Mouse (Mus musculus) small intestine, adult 2 months (tissue): Measurements from ENCODE around the gene Atp2b2. TPM values are rescaled to one million over a fixed set of nuclear protein-coding genes. Genes with fewer than 3 reads are reported as not detected.

Source experiments
- H3K27ac ChIP-seq: fragments of 200-500 bp; 2 replicates; pipeline ENCODE4 v1.5.1; 2012; ENCODE audit warnings: low read depth, low read length, control low read depth, inconsistent platforms; ENCODE audit not compliant: insufficient read depth
- H3K27me3 ChIP-seq: fragments of 200-500 bp; 2 replicates; pipeline ENCODE4 v1.6.1; 2012; ENCODE audit warnings: mild to moderate bottlenecking, moderate library complexity, low read length, inconsistent platforms; ENCODE audit not compliant: control insufficient read depth, insufficient read depth
- H3K36me3 ChIP-seq: fragments of 200-500 bp; 2 replicates; pipeline ENCODE4 v1.6.1; 2012; ENCODE audit warnings: mild to moderate bottlenecking, low read length, control low read depth, inconsistent platforms; ENCODE audit not compliant: control insufficient read depth, insufficient read depth
- H3K4me1 ChIP-seq: fragments of 200-500 bp; 2 replicates; pipeline ENCODE4 v1.6.1; 2012; ENCODE audit warnings: low read length, inconsistent platforms, mixed read lengths; ENCODE audit not compliant: control insufficient read depth, insufficient read depth, insufficient read length
- H3K4me3 ChIP-seq: fragments of 200-500 bp; 2 replicates; pipeline ENCODE4 v1.5.1; 2012; ENCODE audit warnings: low read depth, mild to moderate bottlenecking, control low read depth, inconsistent platforms, low read length, moderate library complexity
- CTCF ChIP-seq: fragments of 200-500 bp; IDR thresholded peaks from 2 replicates; pipeline ENCODE4 v1.5.1; 2012; ENCODE audit warnings: low read depth, mild to moderate bottlenecking, control low read depth, inconsistent platforms, low read length, moderate library complexity, mixed read lengths; ENCODE audit not compliant: insufficient replicate concordance, insufficient read length; ENCODE audit errors: extremely low read depth
- POLR2A ChIP-seq: fragments of 200-500 bp; IDR thresholded peaks from 2 replicates; pipeline ENCODE4 v1.6.1; 2012; ENCODE audit warnings: low read depth, mild to moderate bottlenecking, control low read depth, inconsistent platforms, low read length, moderate library complexity
- WGBS: fragments of 180-500 bp; shearing (Covaris S2); methylation state at CpG from one replicate; pipeline ENCODE4 v1.1.7; 2018; 5-methylcytosine and 5-hydroxymethylcytosine counted together
- polyA plus RNA-seq: library from polyadenylated mRNA; depleted of rRNA; stranded (reverse); fragments of >200 nt; gene quantifications from 2 replicates; pipeline ENCODE4 v1.2.3, GENCODE M21; 2012

Atp2b2 gene
- polyA plus RNA-seq, 1 experiment: 0.42 TPM

- Histone ChIP-seq H3K4me1 (no peaks in the 10 kb centered on the region), H3K36me3 (no peaks in the 10 kb centered on the region), H3K27ac (no peak overlapping the region), H3K27me3 (no peaks in the 10 kb centered on the region), H3K4me3 (no peak overlapping the region)
- TF ChIP-seq CTCF (no peak), POLR2A (no peak)
- 67% methylated on average over 3 of the region's 3 CpGs for WGBS
Measured at GRCm38 (mm10) chr6:113799915-113800314, 242.5 kb downstream of the Atp2b2 start.

- Histone ChIP-seq H3K4me3 (no peak overlapping the region), H3K4me1 (no peaks in the 10 kb centered on the region), H3K27ac (no peak overlapping the region), H3K36me3 (no peaks in the 10 kb centered on the region), H3K27me3 (no peaks in the 10 kb centered on the region)
- TF ChIP-seq POLR2A: no peak
- no peak for TF ChIP-seq CTCF
- 70% methylated on average over 9 of the region's 9 CpGs for WGBS
Measured at GRCm38 (mm10) chr6:113799349-113799748, 243.1 kb downstream of the Atp2b2 start.

DNA sequence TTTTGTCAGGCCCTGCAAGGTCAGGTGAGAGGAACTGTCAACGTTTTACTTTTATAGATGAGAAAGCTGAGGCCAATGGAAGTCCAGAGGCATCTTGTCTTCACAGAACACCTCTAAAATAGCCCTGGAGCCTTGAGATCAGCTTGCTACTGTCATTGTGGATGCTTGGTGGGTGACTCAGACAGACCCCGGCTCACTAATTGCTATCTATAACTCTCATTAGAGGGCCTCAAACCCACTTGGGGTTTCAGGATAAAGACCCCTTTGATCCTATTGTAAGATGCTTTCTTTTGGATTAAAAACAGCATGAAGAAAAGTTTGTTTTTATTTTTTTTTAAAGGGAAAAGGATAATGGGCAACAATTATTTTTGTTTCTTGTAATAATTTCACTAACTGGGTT, 243.5 kb downstream of the Atp2b2 start:
- 41% methylated on average over 2 of the region's 2 CpGs for WGBS
- no peaks in the 10 kb centered on the region for H3K4me1 ChIP-seq
- no peak for TF ChIP-seq POLR2A
- TF ChIP-seq CTCF: no peak

DNA sequence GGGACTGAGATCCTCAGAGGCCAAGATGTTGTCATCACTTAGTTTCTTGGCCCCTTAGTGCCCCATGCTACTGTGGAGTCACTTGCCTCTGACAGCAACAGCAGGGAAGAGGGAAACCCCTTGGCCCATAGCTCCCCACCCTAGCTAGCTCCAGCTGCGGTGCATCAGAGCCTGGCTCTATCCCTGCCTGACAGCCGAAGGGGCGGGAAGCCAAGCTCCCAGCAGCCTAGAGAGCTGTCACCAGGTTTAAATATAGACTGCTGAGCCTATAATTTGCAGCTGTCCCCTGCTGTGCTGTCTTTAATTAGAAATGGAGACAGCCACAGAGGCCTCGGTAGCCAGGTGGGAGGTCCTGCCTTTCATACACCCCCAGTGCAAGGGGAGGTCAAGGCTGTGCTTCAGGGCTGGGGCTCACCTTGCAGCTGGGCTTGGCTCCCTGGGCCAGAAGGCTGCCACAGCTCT, 247.1 kb downstream of the Atp2b2 start:
- H3K4me1 ChIP-seq: no peaks in the 10 kb centered on the region
- TF ChIP-seq CTCF: no peak
- TF ChIP-seq POLR2A: no peak
- WGBS: 28% methylated on average over 4 of the region's 4 CpGs
- no peaks in the 10 kb centered on the region for H3K36me3 ChIP-seq
- H3K27me3 ChIP-seq: no peaks in the 10 kb centered on the region
- no peak overlapping the region for H3K27ac ChIP-seq
- H3K4me3 ChIP-seq: no peak overlapping the region

More for the DNA sequence above, 243.5 kb downstream of the Atp2b2 start:
- Histone ChIP-seq H3K36me3 (no peaks in the 10 kb centered on the region), H3K27ac (no peak overlapping the region), H3K4me3 (no peak overlapping the region), H3K27me3 (no peaks in the 10 kb centered on the region)

- Histone ChIP-seq H3K27me3 (no peaks in the 10 kb centered on the region), H3K4me3 (no peak overlapping the region), H3K4me1 (no peaks in the 10 kb centered on the region), H3K36me3 (no peaks in the 10 kb centered on the region), H3K27ac (no peak overlapping the region)
- TF ChIP-seq POLR2A (no peak), CTCF (no peak)
- WGBS: 79% methylated on average over 5 of the region's 5 CpGs
Measured at GRCm38 (mm10) chr6:113792368-113792767, 250.0 kb downstream of the Atp2b2 start.

DNA sequence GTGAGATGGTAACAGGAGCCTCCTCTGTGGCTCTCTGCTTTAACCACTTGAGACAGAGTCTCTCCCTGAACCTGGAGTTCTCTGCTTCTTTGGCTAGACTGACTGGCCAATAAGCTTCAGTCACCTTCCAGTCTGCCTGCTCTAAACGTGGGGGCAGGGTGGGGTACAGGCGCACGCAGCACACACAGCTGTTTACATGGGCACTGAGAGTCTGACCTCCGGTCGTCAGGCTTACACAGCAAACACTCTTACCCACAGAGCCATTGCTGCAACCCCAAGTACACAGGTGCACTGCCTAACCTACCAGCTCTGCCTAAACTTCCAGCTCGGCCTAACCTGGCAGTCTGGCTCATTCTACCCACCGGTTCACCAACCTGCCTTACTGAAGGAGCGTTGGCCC, 251.4 kb downstream of the Atp2b2 start:
- Histone ChIP-seq H3K36me3 (no peaks in the 10 kb centered on the region), H3K27me3 (no peaks in the 10 kb centered on the region), H3K4me3 (no peak overlapping the region), H3K4me1 (no peaks in the 10 kb centered on the region), H3K27ac (no peak overlapping the region)
- WGBS: 49% methylated on average over 8 of the region's 8 CpGs
- no peak for TF ChIP-seq POLR2A
- TF ChIP-seq CTCF: no peak

DNA sequence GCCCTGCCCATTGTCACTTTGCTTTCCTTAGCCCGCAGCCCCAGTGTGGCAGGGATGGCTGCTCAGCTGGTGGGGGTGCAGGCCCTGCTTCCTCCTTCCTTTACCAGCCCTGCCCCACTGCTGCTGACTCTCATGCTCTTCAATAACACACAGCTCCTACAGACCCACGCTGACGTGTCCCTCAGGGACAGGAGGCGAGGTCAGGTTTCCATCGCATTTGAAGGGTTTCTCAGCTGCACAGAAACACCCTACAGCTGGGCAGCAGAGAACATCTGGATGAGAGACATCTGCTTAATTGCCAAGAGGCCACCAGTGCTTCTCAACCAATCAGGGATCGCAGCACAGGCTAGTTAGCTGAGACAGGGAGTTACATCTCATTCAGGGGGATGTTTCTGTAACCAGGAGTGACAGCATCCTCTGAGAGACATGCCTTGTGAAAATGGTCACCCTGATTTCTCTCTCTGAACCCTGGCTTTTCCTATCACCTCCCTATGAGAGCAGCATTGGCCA, 254.9 kb downstream of the Atp2b2 start:
- H3K27me3 ChIP-seq: no peaks in the 10 kb centered on the region
- H3K36me3 ChIP-seq: no peaks in the 10 kb centered on the region
- no peaks in the 10 kb centered on the region for H3K4me1 ChIP-seq
- no peak overlapping the region for H3K4me3 ChIP-seq
- 51% methylated on average over 6 of the region's 6 CpGs for WGBS
- TF ChIP-seq CTCF (no peak), POLR2A (no peak)
- H3K27ac ChIP-seq: no peak overlapping the region
